Mouse (Mus musculus) heart, adult 9 months (tissue): ENCODE data around the gene Ctsk.
A peak's percentile ranks its signal among the peaks of the same experiment; 100 is the strongest.
"Not testable (repeated sequence)": the region's sequence is repeated elsewhere in the genome, so short reads cannot be mapped to it uniquely, and the experiment has no call there.

Experiments used
- DNase-seq, 2 experiments: peaks; one replicate each; pipeline ENCODE4 v3.0.0; 2022; ENCODE audit warnings: low spot score in 2 of 2

The Ctsk gene

DNA sequence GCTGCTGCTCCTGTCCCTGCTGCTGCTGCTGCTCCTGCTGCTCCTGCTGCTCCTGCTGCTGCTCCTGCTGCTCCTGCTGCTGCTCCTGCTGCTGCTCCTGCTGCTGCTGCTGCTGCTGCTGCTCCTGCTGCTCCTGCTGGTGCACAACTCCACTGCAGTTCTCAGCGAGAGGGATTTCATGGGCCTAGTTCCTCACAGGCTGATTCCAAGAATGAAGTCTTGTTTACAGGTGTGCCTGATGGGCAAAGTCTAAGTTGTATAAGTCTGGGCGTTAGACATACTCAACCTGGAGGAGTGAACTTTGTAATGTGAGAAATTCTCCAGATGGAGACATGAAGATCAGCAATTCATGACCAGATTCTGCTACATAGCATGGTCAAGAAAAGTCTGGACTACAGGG is 25.6 kb downstream of the Ctsk start:
- DNase-seq: no peak

DNA sequence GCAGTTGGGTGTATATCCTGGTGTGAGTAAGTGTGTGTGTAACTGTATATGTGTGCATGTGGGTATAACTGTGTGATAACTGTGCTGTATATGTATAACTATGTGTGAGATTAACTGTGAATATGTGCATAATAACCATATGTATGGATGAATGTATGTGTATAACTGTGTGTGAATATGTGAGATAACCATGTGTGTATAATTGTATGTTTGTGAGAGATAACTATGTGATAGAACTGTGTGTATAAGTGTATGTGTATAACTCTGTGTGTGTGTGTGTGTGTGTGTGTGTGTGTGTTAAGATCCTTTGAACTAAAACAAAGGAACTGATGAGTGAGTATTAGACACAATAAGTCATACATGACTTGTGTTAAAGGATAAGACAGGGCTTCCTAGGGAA is 27.1 kb downstream of the Ctsk start:
- DNase-seq: no peak

DNA sequence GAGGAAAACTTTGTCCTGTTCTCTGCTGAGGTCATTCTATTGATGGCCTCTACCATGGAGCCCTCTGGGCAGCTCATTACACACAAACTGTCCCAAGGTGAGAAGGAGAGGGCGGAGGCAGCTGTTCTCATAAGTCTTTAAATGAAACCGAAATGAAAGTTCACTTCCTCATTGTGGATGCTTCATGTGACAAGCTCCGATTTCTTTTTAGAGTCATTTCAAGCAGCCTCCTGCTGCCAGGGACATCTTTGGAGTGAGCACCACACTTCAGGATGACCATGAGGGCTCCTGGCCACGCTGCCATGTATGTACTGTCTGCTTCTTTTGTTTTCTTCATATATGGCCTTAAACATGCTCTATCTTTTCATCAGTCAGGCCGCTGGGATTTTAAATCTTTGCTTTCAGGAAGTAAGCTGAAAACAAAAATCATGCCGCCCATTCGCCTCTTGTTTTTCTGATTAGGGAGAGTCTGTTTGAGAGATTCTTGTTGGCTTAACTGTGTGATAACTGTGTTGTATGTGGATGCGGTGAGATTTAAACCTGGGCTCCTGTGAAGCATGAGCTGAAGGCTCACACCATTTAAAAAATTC is 27.7 kb downstream of the Ctsk start, which contains the start of gene Ctss:
TSS of gene Ctss (plus strand) at position 165 of the 590 bp plus-strand sequence.
- DNase-seq: peak in 1 of 2 experiments; percentile 13

DNA sequence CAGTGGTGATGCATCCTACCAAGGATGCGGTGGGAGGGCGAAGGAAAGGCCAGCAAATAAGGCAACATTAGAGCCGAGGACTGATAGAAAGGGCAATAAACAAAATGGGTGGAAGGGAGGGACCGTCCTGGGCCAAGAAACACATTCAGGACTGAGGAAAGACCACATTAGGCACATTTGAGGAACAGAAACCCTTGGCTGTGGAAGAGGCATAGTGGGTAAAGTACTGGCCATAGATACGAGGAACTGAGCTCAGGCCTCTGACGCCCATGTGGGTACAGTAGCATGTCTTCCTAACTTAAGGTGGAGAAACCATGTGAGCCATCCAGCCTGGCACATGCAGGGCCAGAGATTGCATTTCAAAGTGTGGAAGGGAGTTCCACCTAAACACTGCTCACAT is 30.8 kb downstream of the Ctsk start:
- DNase-seq: peak in 1 of 2 experiments; percentile 35

DNA sequence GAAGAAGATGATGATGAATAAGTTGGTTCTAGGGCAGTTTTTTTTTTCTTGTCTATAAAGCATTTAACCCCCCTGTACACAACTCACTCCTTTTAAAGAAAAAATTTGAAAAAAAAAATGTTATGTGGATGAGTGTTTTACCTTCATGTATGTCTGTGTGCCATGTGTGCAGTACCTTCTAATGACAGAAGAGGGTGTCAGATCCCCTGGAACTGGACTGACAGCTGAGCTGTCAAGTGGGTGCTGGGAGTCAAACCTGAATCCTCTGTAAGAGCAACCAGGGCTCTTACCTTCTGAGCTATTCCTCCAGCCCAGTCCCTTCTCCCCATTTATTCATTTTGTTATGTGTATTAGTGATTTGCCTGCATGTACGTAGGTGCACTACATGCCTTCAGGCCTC is 32.0 kb downstream of the Ctsk start:
- no peak for DNase-seq

DNA sequence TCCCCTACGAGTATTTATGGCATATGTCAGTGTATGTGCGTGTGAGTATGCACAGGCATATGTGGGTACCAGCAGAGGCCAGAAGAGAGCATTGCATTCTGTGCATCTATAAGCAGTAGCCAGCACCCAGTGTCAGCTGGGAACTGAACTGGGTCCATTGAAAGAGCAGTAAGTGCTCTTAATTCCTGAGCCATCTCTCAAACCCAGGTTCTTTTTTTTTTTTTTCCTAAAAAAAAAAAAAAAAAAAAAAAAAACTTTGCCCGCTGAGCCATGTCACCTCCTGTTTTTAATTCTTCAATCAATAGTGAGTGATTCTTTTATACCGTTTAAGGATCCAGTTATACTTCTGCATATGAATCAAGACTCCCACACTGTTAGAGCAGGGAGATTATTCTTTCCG is 34.3 kb downstream of the Ctsk start:
- no peak for DNase-seq

DNA sequence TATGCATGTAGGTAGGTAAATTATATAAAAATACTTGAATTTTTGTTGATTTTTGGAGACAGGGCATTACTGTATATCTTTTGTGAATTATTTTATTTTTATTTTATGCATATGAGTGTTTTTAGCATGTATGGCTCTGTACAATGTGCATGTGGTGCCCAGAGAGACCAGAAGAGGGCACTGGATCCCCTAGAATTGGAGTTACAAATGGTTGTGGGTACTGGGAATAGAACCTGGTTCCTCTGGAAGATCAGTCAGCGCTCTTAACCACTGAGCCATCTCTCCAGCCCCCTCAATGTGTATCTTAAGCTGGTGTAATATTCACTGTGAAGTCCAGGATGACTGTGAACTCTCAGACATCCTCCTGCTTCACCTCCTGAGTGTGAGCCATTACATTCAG is 35.9 kb downstream of the Ctsk start:
- DNase-seq: no peak

DNA sequence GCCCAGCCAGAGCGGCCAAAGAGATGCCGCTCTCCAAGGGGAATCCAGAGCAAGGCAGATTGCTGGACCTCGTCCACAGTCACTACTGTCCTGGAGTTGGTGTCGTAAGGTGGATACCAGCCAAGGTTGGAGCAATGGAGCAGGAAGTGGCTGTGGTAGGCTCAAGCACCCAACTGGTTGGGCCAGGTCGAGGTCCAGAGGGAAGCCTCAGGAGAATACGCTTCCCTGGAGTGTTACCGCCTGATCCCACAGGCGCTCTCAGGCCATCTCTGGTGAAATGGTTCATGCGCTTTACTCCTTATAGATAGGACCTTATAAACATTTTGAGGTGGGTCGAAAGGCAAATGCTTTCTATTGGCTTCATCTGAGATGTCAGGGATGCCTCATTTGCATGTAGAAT is 39.9 kb downstream of the Ctsk start:
- no peak for DNase-seq

DNA sequence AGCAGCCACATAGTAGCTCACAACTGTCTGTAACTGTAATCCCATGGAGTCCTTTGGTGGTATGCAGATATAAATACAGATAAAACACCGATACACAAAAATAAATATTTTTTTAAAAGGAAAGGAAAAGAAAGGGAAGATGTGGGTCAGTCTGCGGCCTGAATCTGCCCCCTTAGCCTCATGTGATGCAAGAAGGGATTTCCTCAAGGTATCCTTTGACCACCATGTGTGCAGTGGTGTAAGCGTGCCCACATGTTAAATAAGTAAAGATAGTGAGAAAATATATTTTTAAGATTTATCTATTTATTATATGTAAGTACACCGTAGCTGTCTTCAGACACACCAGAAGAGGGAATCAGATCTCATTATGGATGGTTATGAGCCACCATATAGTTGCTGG is 40.8 kb downstream of the Ctsk start:
- no peak for DNase-seq

DNA sequence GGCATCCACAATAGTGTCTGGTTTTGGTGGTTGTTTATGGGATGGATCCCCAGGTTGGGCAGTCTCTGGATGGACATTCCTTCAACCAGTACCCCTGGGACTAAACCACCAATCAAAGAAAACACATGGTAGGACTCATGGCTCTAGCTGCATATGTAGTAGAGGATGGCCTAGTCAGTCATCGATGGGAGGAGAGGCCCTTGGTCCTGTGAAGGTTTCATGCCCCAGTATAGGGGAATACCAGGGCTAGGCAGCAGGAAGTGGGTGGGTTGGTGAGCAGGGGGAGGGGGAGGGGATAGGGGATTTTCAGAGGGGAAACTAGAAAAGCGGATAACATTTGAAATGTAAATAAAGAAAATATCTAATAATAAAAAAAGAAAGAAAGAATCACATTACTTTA is 42.1 kb downstream of the Ctsk start:
- DNase-seq: not testable (repeated sequence)

DNA sequence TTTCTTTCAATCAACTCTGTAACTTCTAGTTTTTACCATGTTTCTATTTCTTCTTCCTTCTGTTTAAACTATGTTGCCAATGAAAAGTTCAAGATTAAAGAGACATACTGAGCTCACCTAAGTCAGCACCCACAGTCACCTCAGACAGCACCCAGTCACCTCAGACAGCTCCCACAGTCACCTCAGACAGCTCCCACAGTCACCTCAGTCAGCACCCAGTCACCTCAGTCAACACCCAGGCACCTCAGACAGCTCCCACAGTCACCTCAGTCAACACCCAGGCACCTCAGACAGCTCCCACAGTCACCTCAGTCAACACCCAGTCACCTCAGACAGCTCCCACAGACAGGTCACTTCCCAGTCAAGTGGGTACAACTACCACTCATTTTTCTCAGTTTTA is 43.1 kb downstream of the Ctsk start:
- DNase-seq: no peak

DNA sequence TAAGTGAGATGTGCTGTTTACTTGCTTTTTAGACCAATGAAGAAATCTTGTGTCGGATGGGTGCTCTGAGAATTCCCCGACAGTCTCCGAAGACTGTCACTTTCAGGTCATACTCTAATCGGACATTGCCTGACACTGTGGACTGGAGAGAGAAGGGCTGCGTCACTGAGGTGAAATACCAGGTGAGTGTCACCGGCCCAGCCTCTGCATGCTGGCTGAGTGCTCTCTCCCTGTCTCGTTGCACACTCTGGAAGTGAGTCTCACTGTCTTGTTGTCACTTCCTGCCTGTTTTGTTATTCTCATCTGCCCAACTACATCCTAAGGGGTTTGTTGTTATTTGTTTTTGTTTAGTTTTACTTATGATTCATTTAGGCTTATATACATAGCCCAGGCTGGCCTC is 43.9 kb downstream of the Ctsk start:
- DNase-seq: no peak

DNA sequence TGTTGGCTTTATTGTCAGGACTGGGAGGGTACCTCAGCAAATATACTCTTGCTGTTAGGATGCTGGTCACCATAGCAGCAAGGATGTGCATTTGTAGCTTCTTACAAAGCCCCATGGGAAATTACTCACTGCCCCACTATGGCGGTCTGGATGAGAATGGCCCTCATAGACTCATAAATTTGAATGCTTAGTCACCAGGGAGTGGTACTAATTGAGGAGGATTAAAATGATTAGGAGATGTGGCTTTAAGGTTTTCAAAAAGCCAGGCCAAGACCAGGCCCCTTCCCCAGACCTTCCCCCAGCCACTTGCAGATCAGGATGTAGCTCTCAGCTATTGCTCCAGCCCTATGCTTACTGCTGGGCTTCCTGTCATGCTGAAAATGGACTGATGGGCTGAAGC is 51.1 kb downstream of the Ctsk start:
- DNase-seq: no peak

DNA sequence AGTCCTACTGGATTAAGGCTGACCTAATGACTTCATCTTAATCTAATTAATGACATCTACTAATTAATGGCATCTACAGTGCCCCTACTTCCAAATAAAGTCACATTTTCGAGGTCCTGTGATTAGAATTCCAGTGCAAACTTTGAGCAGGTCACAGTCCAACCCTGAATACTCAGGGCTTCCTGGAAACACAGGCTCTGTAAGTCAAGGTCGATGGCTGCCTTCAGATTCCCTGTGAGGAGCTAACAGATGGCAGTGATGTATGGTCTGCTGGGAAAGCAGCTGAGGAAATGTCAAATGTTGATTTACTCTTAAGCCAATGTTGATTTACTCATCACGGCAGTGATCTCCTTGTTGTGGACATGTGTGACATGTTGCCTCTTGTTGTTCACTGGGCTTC is 54.9 kb downstream of the Ctsk start:
- DNase-seq: no peak
